Mouse (Mus musculus): ENCODE results near the gene Gan.

GRCm38 (mm10) chr8:117123850-117124633 is 33.9 kb upstream of the Gan start:
- TF ChIP-seq CTCF (IDR thresholded peaks at IDR 0.05; ENCODE audit: borderline replicate concordance, insufficient read depth, low read depth, low read length) (no peak), POLR2A (IDR thresholded peaks at IDR 0.05; ENCODE audit: borderline replicate concordance, insufficient read depth, low read length) (no peak)
